Mouse (Mus musculus) cerebellum, postnatal 14 days (tissue): ENCODE results near the gene Lrsam1.
A peak's percentile ranks its signal among the peaks of the same experiment; 100 is the strongest.
"Not testable (repeated sequence)": the region's sequence is repeated elsewhere in the genome, so short reads cannot be mapped to it uniquely, and the experiment has no call there.

Source experiments
- DNase-seq, 2 experiments: peaks; one replicate each; pipeline ENCODE4 v3.0.0; 2021; ENCODE audit warnings: mixed read lengths in 2 of 2

Gene Lrsam1

GRCm38 (mm10) chr2:32961192-32961995, at the start of gene Lrsam1, which contains the start of gene Rpl12:
Gene Lrsam1 (minus strand): TSS chr2:32961614.
Gene Rpl12 (plus strand): TSS chr2:32961559.
- DNase-seq: peak; percentile 95

GRCm38 (mm10) chr2:33009055-33009454, 47.6 kb upstream of the Lrsam1 start:
- not testable (repeated sequence) for DNase-seq

GRCm38 (mm10) chr2:33005041-33005440, 43.6 kb upstream of the Lrsam1 start:
- peak; percentile 83 to 89 for DNase-seq

GRCm38 (mm10) chr2:33002144-33002543, 40.7 kb upstream of the Lrsam1 start:
- no peak for DNase-seq

GRCm38 (mm10) chr2:32999752-33000151, 38.3 kb upstream of the Lrsam1 start:
- DNase-seq: no peak

- DNase-seq: no peak
Measured at GRCm38 (mm10) chr2:32997792-32998191, 36.4 kb upstream of the Lrsam1 start.

- peak; percentile 78 to 82 for DNase-seq
Measured at GRCm38 (mm10) chr2:32997081-32997480, 35.7 kb upstream of the Lrsam1 start.

- DNase-seq: no peak
Measured at GRCm38 (mm10) chr2:32992130-32992529, 30.7 kb upstream of the Lrsam1 start.

GRCm38 (mm10) chr2:32990167-32990832, 28.9 kb upstream of the Lrsam1 start:
- DNase-seq: no peak

- DNase-seq: peak; percentile 56 to 72
Measured at GRCm38 (mm10) chr2:32989376-32989775, 28.0 kb upstream of the Lrsam1 start.

- no peak for DNase-seq
Measured at GRCm38 (mm10) chr2:32985844-32986243, 24.4 kb upstream of the Lrsam1 start.

- DNase-seq: no peak
Measured at GRCm38 (mm10) chr2:32983617-32984016, 22.2 kb upstream of the Lrsam1 start.

- DNase-seq: no peak
Measured at GRCm38 (mm10) chr2:32982700-32983099, 21.3 kb upstream of the Lrsam1 start.

- DNase-seq: peak; percentile 91 to 94
Measured at GRCm38 (mm10) chr2:32981725-32982271, 20.4 kb upstream of the Lrsam1 start, which contains the start of gene Slc2a8. Gene Slc2a8 (minus strand): TSS chr2:32982083.

GRCm38 (mm10) chr2:32981281-32981680, 19.9 kb upstream of the Lrsam1 start:
- peak; percentile 42 to 50 for DNase-seq

GRCm38 (mm10) chr2:32979675-32980074, 18.3 kb upstream of the Lrsam1 start:
- no peak for DNase-seq

- no peak for DNase-seq
Measured at GRCm38 (mm10) chr2:32978675-32979074, 17.3 kb upstream of the Lrsam1 start.

- DNase-seq: no peak
Measured at GRCm38 (mm10) chr2:32977114-32977513, 15.7 kb upstream of the Lrsam1 start.

GRCm38 (mm10) chr2:32974216-32974615, 12.8 kb upstream of the Lrsam1 start:
- peak in 1 of 2 experiments; percentile 59 for DNase-seq

- DNase-seq: peak; percentile 81 to 83
Measured at GRCm38 (mm10) chr2:32971235-32971634, 9.8 kb upstream of the Lrsam1 start.

GRCm38 (mm10) chr2:32969326-32969725, 7.9 kb upstream of the Lrsam1 start:
- DNase-seq: no peak

- peak in 1 of 2 experiments; percentile 63 for DNase-seq
Measured at GRCm38 (mm10) chr2:32968024-32968614, 6.7 kb upstream of the Lrsam1 start.
